Mouse (Mus musculus): Measurements from ENCODE around the gene Gm5565. TPM values are rescaled to one million over a fixed set of nuclear protein-coding genes. Genes with fewer than 3 reads are reported as not detected.
"Not testable (repeated sequence)": the region's sequence is repeated elsewhere in the genome, so short reads cannot be mapped to it uniquely, and the experiment has no call there.

The Gm5565 gene
- total RNA-seq (2014; rRNA removed) (not detected in 2 replicates), polyA plus RNA-seq (2012; rRNA removed) (not detected in 2 replicates)

DNA sequence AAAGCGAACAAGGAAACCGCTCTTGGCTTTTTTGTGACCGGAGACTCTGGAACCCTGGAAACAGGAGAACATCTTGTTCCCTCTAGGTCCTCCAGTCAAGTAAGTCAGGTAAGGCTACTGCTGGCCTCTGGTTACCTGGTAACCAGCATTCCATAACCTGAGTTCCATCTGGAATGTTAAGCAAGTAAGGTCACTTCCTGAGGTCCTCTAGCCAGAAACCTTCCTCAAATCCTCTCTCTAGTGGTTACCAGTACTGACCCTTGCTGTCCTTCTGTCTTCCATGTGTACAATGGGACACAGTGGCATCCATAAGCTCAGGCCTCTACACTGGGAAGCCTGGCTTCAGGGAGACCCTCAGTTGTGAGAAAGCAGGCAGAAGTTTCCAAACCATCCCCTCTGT is at the start of gene Gm5565:
TSS of gene Gm5565 (minus strand) at position 101 of the 400 bp plus-strand sequence.
- not testable (repeated sequence) for H3K27me3 ChIP-seq (ENCODE audit: control insufficient read depth, insufficient read depth, low read length); H3K4me1 ChIP-seq (ENCODE audit: control insufficient read depth, insufficient read depth, low read length); H3K79me2 ChIP-seq (ENCODE audit: control insufficient read depth, insufficient read depth, low read length); H3K36me3 ChIP-seq (ENCODE audit: control insufficient read depth, insufficient read depth, low read length); H3K27ac ChIP-seq (replicated peaks; ENCODE audit: insufficient read depth, low read depth, low read length); DNase-seq (ENCODE audit: extremely low read depth, low read depth, low spot score); H3K9ac ChIP-seq (ENCODE audit: low read depth, low read length); H3K4me3 ChIP-seq (ENCODE audit: insufficient read depth, low read depth, low read length)
- 96% methylated on average over 3 of the region's 3 CpGs for WGBS

- H3K27ac ChIP-seq (replicated peaks; ENCODE audit: insufficient read depth, low read depth, low read length) = no peak overlapping the region
- no peak overlapping the region for H3K9ac ChIP-seq (ENCODE audit: low read depth, low read length)
- WGBS = 92% methylated on average over 5 of the region's 5 CpGs
- no peaks in the 10 kb centered on the region for H3K4me1 ChIP-seq (ENCODE audit: control insufficient read depth, insufficient read depth, low read length)
- H3K27me3 ChIP-seq (ENCODE audit: control insufficient read depth, insufficient read depth, low read length) = no peaks in the 10 kb centered on the region
- TF ChIP-seq POLR2A (IDR thresholded peaks at IDR 0.05; ENCODE audit: extremely low read depth, insufficient read depth, low read length) (no peak), CTCF (IDR thresholded peaks at IDR 0.05; ENCODE audit: low read depth, low read length) (no peak)
- H3K4me3 ChIP-seq (ENCODE audit: insufficient read depth, low read depth, low read length) = no peak overlapping the region
- DNase-seq (ENCODE audit: extremely low read depth, low read depth, low spot score) = no peak
- peaks cover 43% of the 10 kb centered on the region for H3K36me3 ChIP-seq (ENCODE audit: control insufficient read depth, insufficient read depth, low read length)
- H3K79me2 ChIP-seq (ENCODE audit: control insufficient read depth, insufficient read depth, low read length) = no peaks in the 10 kb centered on the region
Observed at GRCm38 (mm10) chr5:146205537-146205936, 45.2 kb upstream of the Gm5565 start.

- DNase-seq (ENCODE audit: extremely low read depth, low read depth, low spot score) = no peak
- no peak for TF ChIP-seq CTCF (IDR thresholded peaks at IDR 0.05; ENCODE audit: low read depth, low read length)
- TF ChIP-seq POLR2A (IDR thresholded peaks at IDR 0.05; ENCODE audit: extremely low read depth, insufficient read depth, low read length) = no peak
- Histone ChIP-seq H3K4me1 (ENCODE audit: control insufficient read depth, insufficient read depth, low read length) (no peaks in the 10 kb centered on the region), H3K27me3 (ENCODE audit: control insufficient read depth, insufficient read depth, low read length) (no peaks in the 10 kb centered on the region), H3K27ac (replicated peaks; ENCODE audit: insufficient read depth, low read depth, low read length) (no peak overlapping the region), H3K79me2 (ENCODE audit: control insufficient read depth, insufficient read depth, low read length) (no peaks in the 10 kb centered on the region), H3K9ac (ENCODE audit: low read depth, low read length) (no peak overlapping the region), H3K36me3 (ENCODE audit: control insufficient read depth, insufficient read depth, low read length) (peaks cover 32% of the 10 kb centered on the region), H3K4me3 (ENCODE audit: insufficient read depth, low read depth, low read length) (no peak overlapping the region)
- 72% methylated on average over 2 of the region's 2 CpGs for WGBS
Observed at GRCm38 (mm10) chr5:146203921-146204320, 43.6 kb upstream of the Gm5565 start.

GRCm38 (mm10) chr5:146200580-146200979 is 40.2 kb upstream of the Gm5565 start:
- no peak for TF ChIP-seq CTCF (IDR thresholded peaks at IDR 0.05; ENCODE audit: low read depth, low read length)
- no peak for TF ChIP-seq POLR2A (IDR thresholded peaks at IDR 0.05; ENCODE audit: extremely low read depth, insufficient read depth, low read length)
- Histone ChIP-seq H3K4me1 (ENCODE audit: control insufficient read depth, insufficient read depth, low read length) (no peaks in the 10 kb centered on the region), H3K27me3 (ENCODE audit: control insufficient read depth, insufficient read depth, low read length) (no peaks in the 10 kb centered on the region), H3K4me3 (ENCODE audit: insufficient read depth, low read depth, low read length) (no peak overlapping the region), H3K36me3 (ENCODE audit: control insufficient read depth, insufficient read depth, low read length) (peaks cover 12% of the 10 kb centered on the region; the same call in 1 of the 2 replicates), H3K79me2 (ENCODE audit: control insufficient read depth, insufficient read depth, low read length) (no peaks in the 10 kb centered on the region), H3K9ac (ENCODE audit: low read depth, low read length) (no peak overlapping the region), H3K27ac (replicated peaks; ENCODE audit: insufficient read depth, low read depth, low read length) (no peak overlapping the region)
- 97% methylated on average over 6 of the region's 6 CpGs for WGBS
- DNase-seq (ENCODE audit: extremely low read depth, low read depth, low spot score) = no peak

GRCm38 (mm10) chr5:146199540-146199939 is 39.2 kb upstream of the Gm5565 start:
- no peak for DNase-seq (ENCODE audit: extremely low read depth, low read depth, low spot score)
- H3K27me3 ChIP-seq (ENCODE audit: control insufficient read depth, insufficient read depth, low read length) = no peaks in the 10 kb centered on the region
- WGBS = 82% methylated on average over 2 of the region's 2 CpGs
- no peaks in the 10 kb centered on the region for H3K79me2 ChIP-seq (ENCODE audit: control insufficient read depth, insufficient read depth, low read length)
- no peak overlapping the region for H3K27ac ChIP-seq (replicated peaks; ENCODE audit: insufficient read depth, low read depth, low read length)
- H3K9ac ChIP-seq (ENCODE audit: low read depth, low read length) = no peak overlapping the region
- no peak overlapping the region for H3K4me3 ChIP-seq (ENCODE audit: insufficient read depth, low read depth, low read length)
- peaks cover 6% of the 10 kb centered on the region; the same call in 1 of the 2 replicates for H3K36me3 ChIP-seq (ENCODE audit: control insufficient read depth, insufficient read depth, low read length)
- TF ChIP-seq CTCF (IDR thresholded peaks at IDR 0.05; ENCODE audit: low read depth, low read length) (no peak), POLR2A (IDR thresholded peaks at IDR 0.05; ENCODE audit: extremely low read depth, insufficient read depth, low read length) (no peak)
- no peaks in the 10 kb centered on the region for H3K4me1 ChIP-seq (ENCODE audit: control insufficient read depth, insufficient read depth, low read length)

DNA sequence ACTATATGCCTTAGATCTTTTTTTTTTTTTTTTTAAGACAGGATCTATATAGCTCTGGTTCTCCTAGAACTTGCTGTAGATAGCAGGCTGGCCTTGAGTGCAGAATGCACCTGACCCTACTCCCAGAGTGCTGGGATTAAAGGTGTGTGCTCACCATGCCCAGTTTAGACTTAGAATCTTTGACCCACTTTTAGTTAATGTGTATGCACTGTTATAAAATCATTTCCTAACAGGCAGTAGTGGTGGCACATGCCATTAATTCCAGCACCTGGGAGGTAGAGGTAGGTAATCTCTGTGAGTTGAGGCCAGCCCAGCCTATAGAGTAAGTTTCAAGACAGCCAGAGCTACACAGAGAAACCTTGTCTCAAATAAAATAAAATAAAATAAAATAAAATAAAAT is 38.7 kb upstream of the Gm5565 start:
- H3K27ac ChIP-seq (replicated peaks; ENCODE audit: insufficient read depth, low read depth, low read length) = no peak overlapping the region
- DNase-seq (ENCODE audit: extremely low read depth, low read depth, low spot score) = peak; percentile 51
- no peaks in the 10 kb centered on the region for H3K79me2 ChIP-seq (ENCODE audit: control insufficient read depth, insufficient read depth, low read length)
- no peak for TF ChIP-seq POLR2A (IDR thresholded peaks at IDR 0.05; ENCODE audit: extremely low read depth, insufficient read depth, low read length)
- no peak for TF ChIP-seq CTCF (IDR thresholded peaks at IDR 0.05; ENCODE audit: low read depth, low read length)
- no peak overlapping the region for H3K9ac ChIP-seq (ENCODE audit: low read depth, low read length)
- H3K4me3 ChIP-seq (ENCODE audit: insufficient read depth, low read depth, low read length) = no peak overlapping the region
- no peaks in the 10 kb centered on the region for H3K4me1 ChIP-seq (ENCODE audit: control insufficient read depth, insufficient read depth, low read length)
- H3K36me3 ChIP-seq (ENCODE audit: control insufficient read depth, insufficient read depth, low read length) = peaks cover 3% of the 10 kb centered on the region; the same call in 1 of the 2 replicates
- H3K27me3 ChIP-seq (ENCODE audit: control insufficient read depth, insufficient read depth, low read length) = no peaks in the 10 kb centered on the region
